7 mouse cellular contexts compared by ENCODE assay signal in the genomic region with DNA sequence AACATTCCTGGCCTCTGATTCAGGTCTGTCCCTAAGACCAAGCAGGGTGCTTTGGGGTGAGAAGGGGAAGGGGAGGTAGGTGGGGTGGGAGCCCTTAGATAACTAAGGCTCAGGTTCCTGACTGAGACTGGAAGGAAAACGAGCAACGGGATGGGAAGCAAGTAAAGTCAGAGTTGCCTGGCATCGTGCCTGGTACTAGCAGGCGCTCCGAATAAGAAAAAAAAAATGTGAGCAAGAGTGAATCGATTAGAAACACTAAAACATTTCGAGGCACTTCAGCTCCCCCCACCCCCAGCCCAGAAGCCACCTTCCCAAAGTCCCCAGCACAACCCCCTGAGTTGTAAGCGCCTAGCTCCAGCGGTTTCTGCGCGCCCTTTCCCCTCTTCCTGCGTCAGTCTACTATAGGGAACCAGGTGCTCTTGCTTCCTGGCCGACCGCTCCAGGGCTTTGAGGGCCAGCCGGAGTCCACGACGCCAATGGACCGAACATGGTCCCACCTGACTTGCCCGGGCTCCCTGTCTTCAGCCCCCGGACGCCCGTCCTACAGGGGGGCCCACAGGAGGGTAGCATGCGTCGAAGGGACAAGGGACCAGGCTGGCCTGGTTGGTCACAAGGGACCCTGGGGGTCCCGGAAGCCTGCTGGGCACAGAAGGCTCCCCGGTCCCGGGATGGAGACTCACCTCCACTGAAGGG. TPM values are rescaled to one million over a fixed set of nuclear protein-coding genes. Genes with fewer than 3 reads are reported as not detected.
A peak's percentile ranks its signal among the peaks of the same experiment; 100 is the strongest.
DNase-seq lines count a peak whose midpoint lies in the region; ATAC-seq lines count a peak whose summit lies in the region.

No protein-coding gene starts in this region.

- 47% methylated on average over 27 of the region's 27 CpGs for WGBS in forebrain, embryonic 14.5 days
- 37% methylated on average over 27 of the region's 27 CpGs for WGBS in kidney, embryonic 16.5 days

- H3K4me2 ChIP-seq in forebrain, embryonic 14.5 days (ENCODE audit: low read length): peak overlapping the region; percentile 58
- H3K4me2 ChIP-seq in kidney, embryonic 16.5 days (replicated peaks; ENCODE audit: low read depth, low read length): peak overlapping the region; percentile 73

- H3K27ac ChIP-seq in forebrain, embryonic 14.5 days (ENCODE audit: low read depth, low read length): no peak overlapping the region
- no peak overlapping the region for H3K27ac ChIP-seq in kidney, embryonic 16.5 days (ENCODE audit: low read length)

- no peaks in the 10 kb centered on the region for H3K27me3 ChIP-seq in forebrain, embryonic 14.5 days (replicated peaks; ENCODE audit: control insufficient read depth, insufficient read depth, low read length)
- no peaks in the 10 kb centered on the region for H3K27me3 ChIP-seq in kidney, embryonic 16.5 days (ENCODE audit: insufficient read depth, low read length)

- no peaks in the 10 kb centered on the region for H3K4me1 ChIP-seq in forebrain, embryonic 14.5 days (ENCODE audit: control insufficient read depth, insufficient read depth, low read length)
- no peaks in the 10 kb centered on the region for H3K4me1 ChIP-seq in kidney, embryonic 16.5 days (ENCODE audit: insufficient read depth, low read length)

- ATAC-seq in forebrain, embryonic 14.5 days: peak; percentile 54
- peak; percentile 74 for ATAC-seq in kidney, embryonic 16.5 days (ENCODE audit: low FRiP score, low TSS enrichment)
- ATAC-seq in megakaryocyte progenitor cell, adult 5-6 weeks (replicated peaks; ENCODE audit: poor library complexity): peak; percentile 39; the same call in 1 of the 2 replicates
- ATAC-seq in erythroblast, adult 5-6 weeks (replicated peaks; ENCODE audit: low FRiP score, poor library complexity, severe bottlenecking): no peak

- 0 out of 2 replicates have a peak overlapping the region, but pooled peaks have one; percentile 21 for H3K9ac ChIP-seq in forebrain, embryonic 14.5 days (ENCODE audit: low read length)
- peak overlapping the region; percentile 55 for H3K9ac ChIP-seq in kidney, embryonic 16.5 days (replicated peaks; ENCODE audit: low read length)

- peak; percentile 4 for DNase-seq in urinary bladder, postnatal 25 days (ENCODE audit: low spot score)
- DNase-seq in urinary bladder, postnatal 4 days (ENCODE audit: low spot score in 2 of 2): no peak
- DNase-seq in forebrain, embryonic 14.5 days (ENCODE audit: low spot score): peak; percentile 11
- DNase-seq in c-Kit-positive CD71-positive TER-119-positive erythroid progenitor cells, embryonic 14.5 days (ENCODE audit: low spot score): no peak

- H3K36me3 ChIP-seq in forebrain, embryonic 14.5 days (ENCODE audit: control insufficient read depth, insufficient read depth, low read length): no peaks in the 10 kb centered on the region
- no peaks in the 10 kb centered on the region for H3K36me3 ChIP-seq in kidney, embryonic 16.5 days (ENCODE audit: insufficient read depth, low read length)

- peak overlapping the region; percentile 33 for H3K4me3 ChIP-seq in forebrain, embryonic 14.5 days (ENCODE audit: low read depth, low read length)
- peak overlapping the region; percentile 53 for H3K4me3 ChIP-seq in kidney, embryonic 16.5 days (ENCODE audit: low read length)

- no peaks in the 10 kb centered on the region for H3K9me3 ChIP-seq in forebrain, embryonic 14.5 days (replicated peaks; ENCODE audit: control insufficient read depth, low read length)
- no peaks in the 10 kb centered on the region for H3K9me3 ChIP-seq in kidney, embryonic 16.5 days (ENCODE audit: low read length)

RNA-seq across cellular contexts. Expression of gene Gabre, which starts 0.5 kb away (rescaled TPM):
- 0.22 and 0.30 TPM in 2 replicates for polyA plus RNA-seq in forebrain, embryonic 14.5 days (2014; fragmentation: Nextera tagmentation; extraction: Ambion mirVana)
- 1.7 and 2.0 TPM in 2 replicates for polyA plus RNA-seq in kidney, embryonic 16.5 days (2015; fragmentation: Nextera tagmentation; extraction: Ambion mirVana)
- total RNA-seq in megakaryocyte progenitor cell, adult 5-6 weeks (2015): 0.10 TPM in 1 of 2 replicates, not detected in the other
- not detected in 2 replicates for total RNA-seq in megakaryocyte progenitor cell, adult 5-6 weeks (2017)
- not detected in 2 replicates for total RNA-seq in erythroblast, adult 5-6 weeks (2015; ENCODE audit: low replicate concordance)
- total RNA-seq in erythroblast, adult 5-6 weeks (2017; ENCODE audit: low replicate concordance): not detected in 2 replicates

RNA-seq across cellular contexts. Expression of gene Magea4, which starts 52.3 kb away (rescaled TPM):
- polyA plus RNA-seq in forebrain, embryonic 14.5 days (2014; fragmentation: Nextera tagmentation; extraction: Ambion mirVana): not detected in 2 replicates
- polyA plus RNA-seq in kidney, embryonic 16.5 days (2015; fragmentation: Nextera tagmentation; extraction: Ambion mirVana): not detected in 2 replicates
- total RNA-seq in megakaryocyte progenitor cell, adult 5-6 weeks (2015): not detected in 2 replicates
- total RNA-seq in megakaryocyte progenitor cell, adult 5-6 weeks (2017): not detected in 2 replicates
- not detected in 2 replicates for total RNA-seq in erythroblast, adult 5-6 weeks (2015; ENCODE audit: low replicate concordance)
- total RNA-seq in erythroblast, adult 5-6 weeks (2017; ENCODE audit: low replicate concordance): not detected in 2 replicates

Comparison
In these comparisons a context has a peak if more than half of its experiments do, and no peak if none do; other contexts are left out.
1. DNase-seq: peak in urinary bladder, postnatal 25 days (single experiment) and forebrain, embryonic 14.5 days (single experiment); none in urinary bladder, postnatal 4 days (0 of 2) and c-Kit-positive CD71-positive TER-119-positive erythroid progenitor cells, embryonic 14.5 days (single experiment).